Mouse (Mus musculus) stomach, embryonic 15.5 days (tissue): ENCODE measurements at regions not wholly inside any gene's neighbourhood (a gene's known extent, or its start where the extent isn't known, plus 50 kb on each side); places are given as distances from the start of the nearest gene placed in this dataset.

Experiments used
- ATAC-seq: fragments of 200-750 bp; cut with Nextera tagmentation; 2 replicates; pipeline ENCODE4 v1.8.0; 2017; ENCODE audit warnings: low read depth, moderate number of reproducible peaks, moderate TSS enrichment; ENCODE audit not compliant: insufficient read depth, low FRiP score
- H3K27ac ChIP-seq: fragments of 300-500 bp; sonication (generic); 2 replicates; pipeline ENCODE4 v1.5.1; 2015; ENCODE audit warnings: mild to moderate bottlenecking, inconsistent platforms
- H3K27me3 ChIP-seq: fragments of 300-500 bp; sonication (generic); replicated peaks from 2 replicates; pipeline ENCODE4 v1.6.1; 2015; ENCODE audit warnings: inconsistent platforms
- H3K36me3 ChIP-seq: fragments of 300-500 bp; sonication (generic); 2 replicates; pipeline ENCODE4 v1.6.1; 2015; ENCODE audit warnings: inconsistent platforms
- H3K4me1 ChIP-seq: fragments of 300-500 bp; sonication (generic); 2 replicates; pipeline ENCODE4 v1.6.1; 2015; ENCODE audit warnings: inconsistent platforms
- H3K4me2 ChIP-seq: fragments of 300-500 bp; sonication (generic); 2 replicates; pipeline ENCODE4 v1.6.1; 2015; ENCODE audit warnings: mild to moderate bottlenecking, inconsistent platforms
- H3K4me3 ChIP-seq: fragments of 300-500 bp; sonication (generic); replicated peaks from 2 replicates; pipeline ENCODE4 v1.5.1; 2015; ENCODE audit warnings: inconsistent platforms
- H3K9ac ChIP-seq: fragments of 300-500 bp; sonication (generic); 2 replicates; pipeline ENCODE4 v1.6.1; 2015; ENCODE audit warnings: inconsistent platforms
- H3K9me3 ChIP-seq: fragments of 300-500 bp; sonication (generic); 2 replicates; pipeline ENCODE4 v1.6.1; 2016; ENCODE audit warnings: inconsistent platforms
- WGBS: fragments of 180-500 bp; shearing (Covaris S2); methylation state at CpG from one replicate; pipeline ENCODE4 v1.1.7; 2015; 5-methylcytosine and 5-hydroxymethylcytosine counted together

DNA sequence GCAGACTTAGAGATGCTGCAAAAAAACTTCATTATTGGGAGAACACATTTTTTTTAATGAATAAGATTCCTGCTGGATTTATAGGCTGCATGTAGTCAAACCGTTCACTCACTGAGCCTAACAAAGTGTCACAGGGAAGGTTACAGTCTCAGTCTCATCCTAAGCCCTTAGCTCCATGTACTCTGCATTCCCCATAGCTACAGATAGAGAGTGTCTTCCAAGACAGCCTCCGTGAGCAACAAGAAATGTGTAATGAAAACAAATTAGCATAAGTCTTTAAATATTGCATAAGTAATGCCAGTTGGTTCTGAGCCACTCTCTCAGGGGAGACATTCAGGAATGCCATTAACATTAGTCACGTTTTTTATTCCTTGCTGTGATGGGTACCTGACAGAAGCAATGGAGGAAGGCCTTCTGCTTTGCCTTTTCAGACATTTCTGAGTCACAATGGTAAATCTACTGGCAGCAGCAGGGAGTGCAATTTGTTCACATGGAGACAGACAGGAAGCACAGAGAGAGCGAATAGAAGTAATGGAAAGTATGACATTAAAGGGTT, 376.7 kb downstream of the Fam84b start:
- no peaks in the 10 kb centered on the region for H3K36me3 ChIP-seq
- H3K4me1 ChIP-seq = no peaks in the 10 kb centered on the region
- no peaks in the 10 kb centered on the region for H3K27me3 ChIP-seq
- H3K9ac ChIP-seq = no peak overlapping the region
- H3K4me2 ChIP-seq = no peak overlapping the region
- no peak overlapping the region for H3K27ac ChIP-seq
- no peak overlapping the region for H3K4me3 ChIP-seq
- WGBS = 79% methylated on average over 4 of the region's 4 CpGs
- H3K9me3 ChIP-seq = no peaks in the 10 kb centered on the region
- ATAC-seq = no peak

DNA sequence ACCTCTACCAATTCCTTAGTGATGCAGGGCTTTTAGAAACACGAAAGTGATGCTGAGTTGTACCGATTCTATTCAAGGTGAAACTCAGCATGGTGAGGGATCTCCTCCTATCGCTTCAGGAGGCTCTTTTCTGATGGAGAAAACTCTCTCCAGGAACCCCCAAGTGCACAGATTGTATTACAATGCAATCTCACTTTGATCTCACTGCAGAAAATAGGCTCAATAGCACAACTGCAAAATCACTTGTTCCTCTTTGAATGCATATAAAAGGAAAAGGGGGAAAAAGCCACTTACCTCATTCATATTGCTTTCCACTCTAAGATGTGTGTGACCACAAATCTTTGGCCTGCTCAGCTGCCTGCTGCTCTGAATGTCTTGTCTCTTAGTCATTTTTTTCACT, 378.5 kb downstream of the Fam84b start:
- Histone ChIP-seq H3K27me3 (no peaks in the 10 kb centered on the region), H3K4me3 (no peak overlapping the region), H3K4me2 (no peak overlapping the region), H3K36me3 (no peaks in the 10 kb centered on the region), H3K27ac (no peak overlapping the region), H3K9me3 (no peaks in the 10 kb centered on the region), H3K9ac (no peak overlapping the region), H3K4me1 (no peaks in the 10 kb centered on the region)
- ATAC-seq = no peak
- WGBS = 60% methylated on average over 3 of the region's 3 CpGs

DNA sequence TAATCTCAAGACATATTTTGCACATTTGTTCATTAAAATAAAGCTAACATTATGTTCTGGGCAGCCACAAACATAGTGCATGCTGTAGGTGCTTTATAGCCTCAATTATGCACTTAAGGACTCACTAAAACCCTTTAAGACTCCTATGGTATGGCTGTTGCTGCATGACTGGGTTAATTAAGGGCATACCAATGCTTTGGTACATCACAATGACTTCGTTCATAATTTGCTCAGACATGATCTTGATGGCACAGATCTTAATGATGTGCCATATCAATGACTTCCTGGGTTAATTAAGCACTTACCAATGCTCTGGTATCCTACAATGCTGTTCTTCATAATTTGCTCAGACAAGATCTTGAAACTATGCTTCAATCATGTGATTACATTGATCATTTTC, 415.5 kb upstream of the 4933412E24Rik start:
- Histone ChIP-seq H3K27ac (no peak overlapping the region), H3K9ac (no peak overlapping the region), H3K4me2 (no peak overlapping the region), H3K4me1 (no peaks in the 10 kb centered on the region), H3K4me3 (no peak overlapping the region), H3K36me3 (no peaks in the 10 kb centered on the region), H3K9me3 (no peaks in the 10 kb centered on the region), H3K27me3 (no peaks in the 10 kb centered on the region)
- WGBS = 70% methylated on average over 1 of the region's 1 CpGs
- no peak for ATAC-seq

DNA sequence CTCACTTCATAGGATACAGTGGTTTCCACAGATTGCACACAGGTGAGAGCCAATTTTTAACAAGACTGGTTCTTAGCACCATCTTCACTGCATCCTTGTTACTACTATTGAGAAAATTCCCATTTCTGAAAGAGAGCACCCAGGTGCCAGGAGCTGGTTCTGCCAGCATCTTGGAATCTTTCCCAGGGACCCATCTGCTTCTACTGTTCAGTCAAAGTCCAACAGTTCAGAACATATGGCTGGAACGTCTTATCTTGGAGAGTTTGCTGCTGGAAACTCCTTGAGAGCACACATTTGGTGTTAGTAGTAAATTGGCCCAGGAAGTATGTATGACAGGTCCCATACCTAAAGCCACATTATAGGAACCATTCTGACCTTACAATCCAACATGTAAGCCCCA, 402.7 kb upstream of the 4933412E24Rik start:
- 48% methylated on average over 1 of the region's 1 CpGs for WGBS
- no peak for ATAC-seq
- no peak overlapping the region for H3K27ac ChIP-seq
- no peak overlapping the region for H3K9ac ChIP-seq
- H3K4me2 ChIP-seq = no peak overlapping the region
- H3K9me3 ChIP-seq = no peaks in the 10 kb centered on the region
- H3K27me3 ChIP-seq = no peaks in the 10 kb centered on the region
- H3K4me1 ChIP-seq = no peaks in the 10 kb centered on the region
- no peaks in the 10 kb centered on the region for H3K36me3 ChIP-seq
- H3K4me3 ChIP-seq = no peak overlapping the region

GRCm38 (mm10) chr15:60392267-60392666, 375.9 kb upstream of the 4933412E24Rik start:
- Histone ChIP-seq H3K9ac (no peak overlapping the region), H3K9me3 (no peaks in the 10 kb centered on the region), H3K27ac (no peak overlapping the region), H3K4me1 (no peaks in the 10 kb centered on the region), H3K4me2 (no peak overlapping the region), H3K27me3 (no peaks in the 10 kb centered on the region), H3K36me3 (no peaks in the 10 kb centered on the region), H3K4me3 (no peak overlapping the region)
- 74% methylated on average over 7 of the region's 7 CpGs for WGBS
- no peak for ATAC-seq

GRCm38 (mm10) chr15:60390336-60390735, 373.9 kb upstream of the 4933412E24Rik start:
- Histone ChIP-seq H3K27me3 (no peaks in the 10 kb centered on the region), H3K9me3 (no peaks in the 10 kb centered on the region), H3K9ac (no peak overlapping the region), H3K27ac (no peak overlapping the region), H3K4me3 (no peak overlapping the region), H3K4me1 (no peaks in the 10 kb centered on the region), H3K36me3 (no peaks in the 10 kb centered on the region), H3K4me2 (no peak overlapping the region)
- ATAC-seq = no peak
- 75% methylated on average over 1 of the region's 1 CpGs for WGBS

GRCm38 (mm10) chr15:60387962-60388361, 371.5 kb upstream of the 4933412E24Rik start:
- no peak overlapping the region for H3K4me3 ChIP-seq
- ATAC-seq = no peak

More at GRCm38 (mm10) chr15:60387962-60388361, 371.5 kb upstream of the 4933412E24Rik start:
- H3K4me1 ChIP-seq = no peaks in the 10 kb centered on the region
- H3K27ac ChIP-seq = no peak overlapping the region
- WGBS = 83% methylated on average over 2 of the region's 2 CpGs
- no peaks in the 10 kb centered on the region for H3K9me3 ChIP-seq
- H3K36me3 ChIP-seq = no peaks in the 10 kb centered on the region
- H3K27me3 ChIP-seq = no peaks in the 10 kb centered on the region
- H3K9ac ChIP-seq = no peak overlapping the region
- no peak overlapping the region for H3K4me2 ChIP-seq
